Mouse (Mus musculus): ENCODE results near the gene Stpg2.

DNA sequence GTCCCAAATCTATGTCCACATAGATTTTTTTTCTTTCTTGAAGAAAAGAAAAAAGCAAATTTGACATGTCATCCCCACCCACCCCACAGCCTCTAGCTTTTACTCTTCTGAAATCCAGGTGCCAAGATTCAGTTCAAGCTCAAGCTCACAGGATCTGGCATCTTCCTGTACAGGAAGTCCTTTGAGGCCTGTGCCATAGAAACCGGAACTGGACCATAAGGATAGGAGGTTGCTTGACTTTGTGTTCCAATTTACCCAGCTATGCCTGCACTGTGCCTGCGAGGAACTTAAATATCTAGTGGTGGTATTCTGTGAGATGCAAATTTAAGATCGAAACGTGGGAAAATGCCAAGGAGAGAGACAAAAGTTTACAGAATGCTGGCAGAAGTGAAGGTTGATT lies 42.8 kb upstream of the Stpg2 start:
- no peak for TF ChIP-seq CTCF (conservative IDR thresholded peaks at IDR 0.05 in 1 of 2, IDR thresholded peaks at IDR 0.05 in 1 of 2; ENCODE audit: low read depth in 2 of 2, low read length in 2 of 2)
- no peak for TF ChIP-seq CHD2 (IDR thresholded peaks at IDR 0.05; ENCODE audit: low read length)
- TF ChIP-seq MAX (IDR thresholded peaks at IDR 0.05; ENCODE audit: low read length), result no peak
